ENCODE assay signal across 22 mouse cellular contexts in genomic region chr10:125981938-125982337, GRCm38 (mm10). TPM values are rescaled to one million over a fixed set of nuclear protein-coding genes. Genes with fewer than 3 reads are reported as not detected.
DNase-seq lines count a peak whose midpoint lies in the region; ATAC-seq and TF ChIP-seq lines count a peak whose summit lies in the region.
"Had no signal": no experiment of that assay in that cellular context is flagged by ENCODE, and none has a peak within 500 bp of the region (broad histone marks: within the 10 kb centered on the region; RNA-seq: fewer than 3 reads in every experiment).

No protein-coding gene starts in this region.

- TF ChIP-seq EP300 in stomach, postnatal 0 days (optimal IDR thresholded peaks at IDR 0.05): no peak

- H3K4me2 ChIP-seq in stomach, postnatal 0 days (replicated peaks; ENCODE audit: low read depth): no peak overlapping the region
- H3K4me2 ChIP-seq: forebrain, embryonic 15.5 days; liver, embryonic 13.5 days had no signal

- no peaks in the 10 kb centered on the region for H3K27me3 ChIP-seq in stomach, postnatal 0 days (ENCODE audit: control insufficient read depth, insufficient read depth, low read length)
- H3K27me3 ChIP-seq: forebrain, embryonic 15.5 days; liver, embryonic 13.5 days; Patski had no signal

- no peak for TF ChIP-seq POLR2A in lung, adult 2 months (IDR thresholded peaks at IDR 0.05; ENCODE audit: borderline replicate concordance, extremely low read depth, low read depth, low read length)

- no peak overlapping the region for H3K9ac ChIP-seq in stomach, postnatal 0 days (ENCODE audit: low read length)
- H3K9ac ChIP-seq: forebrain, embryonic 15.5 days; liver, embryonic 13.5 days had no signal

- no peaks in the 10 kb centered on the region for H3K4me1 ChIP-seq in lung, adult 2 months (ENCODE audit: control insufficient read depth, insufficient read depth, low read length)
- H3K4me1 ChIP-seq in stomach, postnatal 0 days (replicated peaks; ENCODE audit: control insufficient read depth, insufficient read depth): 0 out of 2 replicates have a peak, but pooled peaks cover 2% of the 10 kb centered on the region
- H3K4me1 ChIP-seq: forebrain, embryonic 15.5 days; liver, embryonic 13.5 days had no signal

- H3K27ac ChIP-seq in stomach, postnatal 0 days (replicated peaks): peak overlapping the region; percentile 36
- H3K27ac ChIP-seq: forebrain, embryonic 15.5 days; heart, adult 2 months; left cerebral cortex, adult 2 months; liver, embryonic 13.5 days had no signal

- intact Hi-C loops in heart, postnatal 36 days (cut with DNase I): no loop called here

- peak; percentile 82 for DNase-seq in heart, adult 11 months
- no peak for DNase-seq in heart, postnatal 36 days
- DNase-seq in lung, postnatal 36 days: peak; percentile 9
- DNase-seq in lung, adult 2 months: no peak
- DNase-seq in fat pad, adult 2 months (ENCODE audit: extremely low read depth, low read depth, low spot score): peak; percentile 92
- DNase-seq in stomach, postnatal 0 days (ENCODE audit: low spot score): no peak
- no peak for DNase-seq in kidney, adult 11 months
- DNase-seq: adrenal gland, postnatal 25 days; cerebellum, adult 11-12 months; cerebellum, postnatal 36 days; heart, adult 2 months; kidney, adult 18-20 months; kidney, postnatal 14 days; left cerebral cortex, postnatal 4 days; liver, embryonic 13.5 days; lung, postnatal 14 days; right cerebral cortex, postnatal 25 days; thymus, postnatal 14 days had no signal

- no peaks in the 10 kb centered on the region for H3K36me3 ChIP-seq in stomach, postnatal 0 days (ENCODE audit: control insufficient read depth, insufficient read depth, low read length)
- H3K36me3 ChIP-seq: forebrain, embryonic 15.5 days; liver, embryonic 13.5 days had no signal

- H3K4me3 ChIP-seq in lung, adult 2 months (replicated peaks; ENCODE audit: extremely low read depth, low read depth, low read length): no peak overlapping the region
- H3K4me3 ChIP-seq in stomach, postnatal 0 days (ENCODE audit: low read depth, low read length): no peak overlapping the region
- H3K4me3 ChIP-seq: forebrain, embryonic 15.5 days; heart, adult 2 months; left cerebral cortex, adult 2 months; liver, embryonic 13.5 days had no signal

- no peak for ATAC-seq in stomach, postnatal 0 days (ENCODE audit: low FRiP score, low TSS enrichment)
- ATAC-seq: forebrain, embryonic 15.5 days; midbrain, embryonic 16.5 days; Patski had no signal

- TF ChIP-seq CTCF in lung, adult 2 months (IDR thresholded peaks at IDR 0.05; ENCODE audit: insufficient read depth, low read length): no peak
- no peak for TF ChIP-seq CTCF in stomach, postnatal 0 days (IDR thresholded peaks at IDR 0.05; ENCODE audit: low read depth)

- 77% methylated on average over 5 of the region's 5 CpGs for WGBS in lung, adult 2 months
- 58% methylated on average over 5 of the region's 5 CpGs for WGBS in stomach, postnatal 0 days

- no peaks in the 10 kb centered on the region for H3K9me3 ChIP-seq in stomach, postnatal 0 days (ENCODE audit: control insufficient read depth, low read length)
- H3K9me3 ChIP-seq: forebrain, embryonic 15.5 days; liver, embryonic 13.5 days had no signal

RNA-seq across cellular contexts. Expression of gene Lrig3, which starts 16.0 kb away (rescaled TPM):
- 1 to 10 TPM; 1.7 to 2.3 TPM for total RNA-seq in heart, postnatal 36 days (2021)
- polyA plus RNA-seq in lung, adult 2 months (2012; rRNA removed): 10.0 and 12.0 TPM in 2 replicates
- 11.3 and 11.6 TPM in 2 replicates for polyA plus RNA-seq in stomach, postnatal 0 days (2015; fragmentation: Nextera tagmentation; extraction: Ambion mirVana)

Comparison
In these comparisons a context has a peak if more than half of its experiments do, and no peak if none do; other contexts are left out.
1. DNase-seq: peak in heart, adult 11 months (single experiment), lung, postnatal 36 days (single experiment) and fat pad, adult 2 months (single experiment); none in heart, postnatal 36 days (0 of 2), lung, adult 2 months (single experiment), stomach, postnatal 0 days (single experiment) and kidney, adult 11 months (single experiment).